Mouse (Mus musculus): Measurements from ENCODE around the gene Arfip2.

GRCm38 (mm10) chr7:105614400-105614799, 25.8 kb downstream of the Arfip2 start:
- no peak for TF ChIP-seq CTCF (IDR thresholded peaks at IDR 0.05; ENCODE audit: low read depth)
- TF ChIP-seq EP300 (IDR thresholded peaks at IDR 0.05; ENCODE audit: low read depth), result no peak
